Mouse (Mus musculus): ENCODE results near the gene Gm39566.
"Not testable (repeated sequence)": the region's sequence is repeated elsewhere in the genome, so short reads cannot be mapped to it uniquely, and the experiment has no call there.

The Gm39566 gene

GRCm38 (mm10) chr11:69815155-69815554, at the start of gene Gm39566:
Gene Gm39566 (minus strand): TSS chr11:69815298.
- no peak for DNase-seq (ENCODE audit: low read depth, low spot score)

- no peak for DNase-seq (ENCODE audit: low read depth, low spot score)
Measured at GRCm38 (mm10) chr11:69864138-69864860, 49.2 kb upstream of the Gm39566 start.

- not testable (repeated sequence) for DNase-seq (ENCODE audit: low read depth, low spot score)
Measured at GRCm38 (mm10) chr11:69863729-69864128, 48.6 kb upstream of the Gm39566 start.

- no peak for DNase-seq (ENCODE audit: low read depth, low spot score)
Measured at GRCm38 (mm10) chr11:69858113-69858998, 43.3 kb upstream of the Gm39566 start, which contains the start of gene Tnk1. Gene Tnk1 (minus strand): TSS chr11:69858730.

GRCm38 (mm10) chr11:69855347-69855746, 40.2 kb upstream of the Gm39566 start:
- peak; percentile 68 for DNase-seq (ENCODE audit: low read depth, low spot score)

- DNase-seq (ENCODE audit: low read depth, low spot score): no peak
Measured at GRCm38 (mm10) chr11:69854680-69855079, 39.6 kb upstream of the Gm39566 start.

GRCm38 (mm10) chr11:69853994-69854393, 38.9 kb upstream of the Gm39566 start:
- DNase-seq (ENCODE audit: low read depth, low spot score): peak; percentile 45

GRCm38 (mm10) chr11:69850754-69851153, 35.7 kb upstream of the Gm39566 start:
- DNase-seq (ENCODE audit: low read depth, low spot score): no peak

- no peak for DNase-seq (ENCODE audit: low read depth, low spot score)
Measured at GRCm38 (mm10) chr11:69849884-69850283, 34.8 kb upstream of the Gm39566 start.

- no peak for DNase-seq (ENCODE audit: low read depth, low spot score)
Measured at GRCm38 (mm10) chr11:69849128-69849527, 34.0 kb upstream of the Gm39566 start.

GRCm38 (mm10) chr11:69848021-69848420, 32.9 kb upstream of the Gm39566 start:
- DNase-seq (ENCODE audit: low read depth, low spot score): no peak

- DNase-seq (ENCODE audit: low read depth, low spot score): peak; percentile 75
Measured at GRCm38 (mm10) chr11:69846738-69847688, 31.9 kb upstream of the Gm39566 start.

- peak; percentile 89 for DNase-seq (ENCODE audit: low read depth, low spot score)
Measured at GRCm38 (mm10) chr11:69846198-69846680, 31.1 kb upstream of the Gm39566 start, which contains the start of gene Plscr3. Gene Plscr3 (plus strand): TSS chr11:69846376.

- DNase-seq (ENCODE audit: low read depth, low spot score): no peak
Measured at GRCm38 (mm10) chr11:69838714-69839104, 23.6 kb upstream of the Gm39566 start.

- peak; percentile 96 for DNase-seq (ENCODE audit: low read depth, low spot score)
Measured at GRCm38 (mm10) chr11:69837952-69838713, 23.0 kb upstream of the Gm39566 start, which contains the start of gene Tmem256. Gene Tmem256 (plus strand): TSS chr11:69838514.

- DNase-seq (ENCODE audit: low read depth, low spot score): peak; percentile 82
Measured at GRCm38 (mm10) chr11:69837604-69837951, 22.5 kb upstream of the Gm39566 start, which contains the start of gene Nlgn2. Gene Nlgn2 (minus strand): TSS chr11:69837784.

- DNase-seq (ENCODE audit: low read depth, low spot score): peak; percentile 37
Measured at GRCm38 (mm10) chr11:69836703-69837576, 21.8 kb upstream of the Gm39566 start.

GRCm38 (mm10) chr11:69835966-69836335, 20.9 kb upstream of the Gm39566 start:
- peak; percentile 25 for DNase-seq (ENCODE audit: low read depth, low spot score)

GRCm38 (mm10) chr11:69835326-69835965, 20.3 kb upstream of the Gm39566 start:
- peak; percentile 26 for DNase-seq (ENCODE audit: low read depth, low spot score)
